Mouse (Mus musculus) neural tube, embryonic 11.5 days (tissue): ENCODE data around the gene Galnt15. TPM values are rescaled to one million over a fixed set of nuclear protein-coding genes. Genes with fewer than 3 reads are reported as not detected.

Experiments
- ATAC-seq: fragments of 200-750 bp; cut with Nextera tagmentation; 2 replicates; pipeline ENCODE4 v1.8.0; 2017; ENCODE audit warnings: moderate number of reproducible peaks, mild to moderate bottlenecking, moderate TSS enrichment, moderate library complexity; ENCODE audit not compliant: insufficient read depth, low FRiP score, low TSS enrichment
- DNase-seq: peaks from one replicate; pipeline ENCODE4 v3.0.0-alpha.2; 2015; ENCODE audit warnings: low spot score
- H3K27ac ChIP-seq: fragments of 300-500 bp; sonication (generic); 2 replicates; pipeline ENCODE4 v1.5.1; 2014; ENCODE audit warnings: low read depth, mild to moderate bottlenecking, low read length
- H3K27me3 ChIP-seq: fragments of 300-500 bp; sonication (generic); 2 replicates; pipeline ENCODE4 v1.6.1; 2014; ENCODE audit warnings: mild to moderate bottlenecking, low read length, mixed read lengths; ENCODE audit not compliant: control insufficient read depth, insufficient read depth
- H3K36me3 ChIP-seq: fragments of 300-500 bp; sonication (generic); 2 replicates; pipeline ENCODE4 v1.6.1; 2014; ENCODE audit warnings: mild to moderate bottlenecking, low read length, moderate library complexity, mixed read lengths; ENCODE audit not compliant: control insufficient read depth, insufficient read depth
- H3K4me1 ChIP-seq: fragments of 300-500 bp; sonication (generic); 2 replicates; pipeline ENCODE4 v1.6.1; 2014; ENCODE audit warnings: low read length, mixed read lengths; ENCODE audit not compliant: control insufficient read depth, insufficient read depth
- H3K4me2 ChIP-seq: fragments of 300-500 bp; sonication (generic); 2 replicates; pipeline ENCODE4 v1.6.1; 2014; ENCODE audit warnings: low read depth, mild to moderate bottlenecking, moderate library complexity
- H3K4me3 ChIP-seq: fragments of 300-500 bp; sonication (generic); 2 replicates; pipeline ENCODE4 v1.5.1; 2014; ENCODE audit warnings: low read depth, low read length
- H3K9ac ChIP-seq: fragments of 300-500 bp; sonication (generic); 2 replicates; pipeline ENCODE4 v1.6.1; 2014; ENCODE audit warnings: mild to moderate bottlenecking, low read length
- H3K9me3 ChIP-seq: fragments of 300-500 bp; sonication (generic); 2 replicates; pipeline ENCODE4 v1.6.1; 2016; ENCODE audit warnings: low read length; ENCODE audit not compliant: control insufficient read depth
- WGBS: fragments of 180-500 bp; shearing (Covaris S2); extraction: QIAGEN DNeasy Blood & Tissue Kit; methylation state at CpG from one replicate; pipeline ENCODE4 v1.1.7; 2014; 5-methylcytosine and 5-hydroxymethylcytosine counted together
- polyA plus RNA-seq: library from polyadenylated mRNA; unstranded; fragments of >200 nt; fragmentation: Nextera tagmentation; extraction: Ambion mirVana; gene quantifications from 2 replicates; pipeline ENCODE4 v1.2.1, GENCODE M21; 2014

Galnt15 gene
- polyA plus RNA-seq, 1 experiment from 2014 or later = 0.11 TPM

DNA sequence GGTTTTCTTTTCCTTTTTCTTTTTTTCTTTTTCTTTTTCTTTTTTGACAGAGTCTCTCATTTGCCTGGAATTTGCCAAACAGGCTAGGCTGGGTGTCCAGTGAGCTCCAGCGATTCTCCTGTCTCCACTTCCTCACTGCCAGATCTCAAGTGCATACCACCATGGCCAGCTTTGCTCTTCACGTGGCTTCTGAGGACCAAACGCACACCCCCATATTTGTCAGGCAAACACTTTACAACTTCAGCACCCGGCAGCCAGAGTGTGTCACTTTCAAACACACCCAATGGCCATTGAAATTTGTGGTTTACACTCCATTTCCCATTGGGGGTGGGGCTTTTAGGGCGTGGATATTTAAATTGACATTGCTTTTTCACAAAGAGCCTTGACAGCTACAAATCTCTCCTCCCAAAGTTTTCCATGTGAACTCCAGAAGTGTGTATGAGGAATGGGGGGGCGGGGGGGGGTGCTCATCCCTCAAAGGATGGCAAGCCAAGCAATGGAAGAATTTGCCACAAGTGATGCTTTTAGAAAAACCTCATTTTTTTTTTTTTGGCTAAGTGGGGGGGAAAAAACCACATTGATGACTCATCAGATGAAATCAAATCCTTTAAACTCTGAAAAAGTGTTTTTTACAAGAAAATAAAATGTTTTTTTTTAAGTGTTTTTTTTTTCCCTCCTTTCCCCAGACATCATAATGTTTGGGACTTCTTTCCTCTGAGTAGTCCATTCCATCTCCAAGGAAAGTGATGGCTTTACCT, 17.1 kb upstream of the Galnt15 start:
- H3K36me3 ChIP-seq = no peaks in the 10 kb centered on the region
- ATAC-seq (no peak), DNase-seq (no peak)
- H3K4me3 ChIP-seq = no peak overlapping the region
- no peaks in the 10 kb centered on the region for H3K27me3 ChIP-seq
- H3K9ac ChIP-seq = no peak overlapping the region
- no peaks in the 10 kb centered on the region for H3K9me3 ChIP-seq
- 54% methylated on average over 6 of the region's 6 CpGs for WGBS
- H3K27ac ChIP-seq = no peak overlapping the region
- peaks cover under 1% of the 10 kb centered on the region; the same call in 1 of the 2 replicates for H3K4me1 ChIP-seq
- no peak overlapping the region for H3K4me2 ChIP-seq

DNA sequence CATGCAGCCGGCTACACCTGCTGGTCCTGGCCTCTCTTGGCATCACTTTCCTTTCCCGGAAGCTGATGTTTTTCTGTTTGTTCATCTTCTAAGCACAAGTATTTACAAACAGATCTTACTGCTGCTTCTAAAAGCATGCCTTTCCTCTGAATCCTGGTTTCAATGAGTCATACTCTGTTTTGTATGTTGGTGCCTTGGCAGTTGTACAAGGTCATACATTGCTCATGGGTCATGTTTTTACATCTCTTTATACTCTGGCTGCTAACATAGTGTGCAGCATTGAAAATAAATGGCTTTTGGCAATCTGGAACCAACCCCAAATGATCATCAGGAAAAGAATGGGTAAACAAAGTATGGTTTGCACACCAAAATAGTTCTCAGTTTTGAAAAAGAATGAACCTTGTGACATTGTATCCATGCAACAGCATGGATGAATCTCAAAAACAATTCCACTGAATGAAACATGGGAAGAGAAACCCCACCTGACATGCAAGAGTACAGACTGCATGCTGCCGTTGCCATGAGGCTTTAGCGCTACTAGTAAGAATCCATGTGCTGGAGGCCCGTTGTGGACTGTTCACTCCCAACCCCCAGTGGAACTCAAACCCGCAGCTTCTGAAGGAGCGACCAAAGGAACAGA, 13.5 kb upstream of the Galnt15 start:
- 91% methylated on average over 7 of the region's 7 CpGs for WGBS
- H3K27ac ChIP-seq = no peak overlapping the region
- ATAC-seq = no peak
- no peak overlapping the region for H3K4me3 ChIP-seq
- no peak overlapping the region for H3K9ac ChIP-seq
- no peaks in the 10 kb centered on the region for H3K27me3 ChIP-seq
- no peaks in the 10 kb centered on the region for H3K9me3 ChIP-seq
- no peaks in the 10 kb centered on the region for H3K36me3 ChIP-seq
- H3K4me1 ChIP-seq = peaks cover 5% of the 10 kb centered on the region; the same call in 1 of the 2 replicates
- no peak for DNase-seq
- no peak overlapping the region for H3K4me2 ChIP-seq

DNA sequence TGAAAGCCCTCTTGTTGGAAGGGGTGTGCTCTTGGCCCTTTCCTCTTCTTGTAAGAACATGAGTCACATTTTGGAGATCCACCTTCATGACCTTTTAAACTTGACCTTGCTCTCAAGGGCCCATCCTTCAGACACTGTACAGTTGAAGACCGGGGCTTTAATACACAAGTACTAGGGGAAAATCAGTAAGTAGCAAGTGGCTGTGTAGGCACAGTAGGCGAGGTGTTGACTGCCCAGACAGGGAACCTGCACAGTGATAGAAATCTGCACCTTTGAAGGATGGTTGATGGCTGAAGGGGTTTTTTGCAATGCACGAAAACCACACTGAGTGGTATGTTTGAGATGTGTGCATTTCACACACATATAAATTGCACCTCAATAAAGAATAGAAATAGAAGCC, 12.3 kb upstream of the Galnt15 start:
- Histone ChIP-seq H3K27me3 (no peaks in the 10 kb centered on the region), H3K9ac (no peak overlapping the region), H3K4me2 (no peak overlapping the region), H3K36me3 (no peaks in the 10 kb centered on the region), H3K27ac (no peak overlapping the region), H3K4me1 (peaks cover 5% of the 10 kb centered on the region; the same call in 1 of the 2 replicates), H3K9me3 (no peaks in the 10 kb centered on the region), H3K4me3 (no peak overlapping the region)
- DNase-seq (no peak), ATAC-seq (no peak)
- 80% methylated on average over 3 of the region's 3 CpGs for WGBS

DNA sequence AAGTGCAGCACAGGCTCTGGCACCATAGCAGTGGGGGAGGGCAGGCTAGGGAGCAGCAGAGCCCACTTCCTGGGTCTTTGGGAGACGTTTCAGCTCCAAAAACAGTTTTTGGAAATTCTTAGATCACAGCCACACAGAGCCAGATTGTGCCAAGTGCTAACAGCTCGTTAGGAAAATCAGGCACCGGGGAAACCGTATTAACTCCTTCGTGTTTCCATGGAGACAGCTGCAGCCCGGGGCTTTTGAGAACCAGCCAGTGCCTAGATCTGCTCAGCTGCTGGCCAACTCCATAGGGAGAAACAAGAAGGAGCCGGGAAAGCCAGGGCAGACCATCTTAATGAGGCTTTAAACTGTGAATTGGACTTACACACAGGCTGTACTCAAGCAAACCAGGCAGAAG, 11.9 kb upstream of the Galnt15 start:
- no peak overlapping the region for H3K4me2 ChIP-seq

DNA sequence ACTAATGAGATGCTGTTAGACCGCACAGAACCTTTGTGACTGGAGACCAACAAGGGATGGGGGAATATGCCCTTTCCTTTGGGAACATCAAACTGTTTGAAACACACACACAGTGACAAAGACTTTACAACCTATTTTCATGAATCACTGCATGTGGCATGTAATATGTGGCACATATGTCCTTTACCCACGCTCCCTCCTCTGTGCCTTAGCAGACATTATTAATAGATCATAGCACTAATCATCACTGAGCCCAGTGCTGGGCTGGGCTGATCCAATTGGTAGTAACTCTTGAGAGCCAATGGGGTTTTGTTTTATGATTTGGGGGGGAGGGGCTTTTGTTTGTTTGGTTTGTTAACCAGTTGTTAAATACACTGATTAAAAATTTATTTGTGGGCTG, 11.3 kb upstream of the Galnt15 start:
- DNase-seq (no peak), ATAC-seq (no peak)
- Histone ChIP-seq H3K27ac (no peak overlapping the region), H3K4me3 (no peak overlapping the region), H3K27me3 (no peaks in the 10 kb centered on the region), H3K4me2 (no peak overlapping the region), H3K36me3 (no peaks in the 10 kb centered on the region), H3K9me3 (no peaks in the 10 kb centered on the region), H3K9ac (no peak overlapping the region), H3K4me1 (peaks cover 5% of the 10 kb centered on the region; the same call in 1 of the 2 replicates)
- WGBS = 72% methylated on average over 2 of the region's 2 CpGs

More for the DNA sequence above, 11.9 kb upstream of the Galnt15 start:
- Histone ChIP-seq H3K27me3 (no peaks in the 10 kb centered on the region), H3K4me1 (peaks cover 5% of the 10 kb centered on the region; the same call in 1 of the 2 replicates), H3K4me3 (no peak overlapping the region), H3K27ac (no peak overlapping the region), H3K36me3 (no peaks in the 10 kb centered on the region), H3K9me3 (no peaks in the 10 kb centered on the region), H3K9ac (no peak overlapping the region)
- DNase-seq = peak; percentile 62
- WGBS = 8% methylated on average over 7 of the region's 7 CpGs
- ATAC-seq = peak; percentile 53; the same call in 1 of the 2 replicates

DNA sequence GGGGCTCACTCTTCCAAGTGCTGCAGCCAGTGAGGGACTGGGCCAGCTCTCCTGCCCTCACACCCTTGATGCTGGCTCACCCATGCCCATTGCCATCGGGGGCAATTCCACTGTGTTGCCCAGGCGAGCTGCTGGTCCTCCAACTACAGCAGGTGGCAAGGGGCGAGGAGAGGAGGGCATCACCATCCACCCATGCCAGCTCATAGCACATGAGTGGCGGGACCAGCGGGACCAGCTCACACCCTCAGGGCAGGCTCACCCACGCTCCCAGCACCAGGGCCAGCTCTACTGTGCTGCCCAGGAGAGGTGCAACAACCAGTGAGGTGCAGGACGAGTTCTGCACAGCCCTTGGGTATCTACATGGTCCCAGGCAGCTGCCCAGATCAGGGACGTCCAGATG, 9.7 kb upstream of the Galnt15 start:
- H3K9me3 ChIP-seq = no peaks in the 10 kb centered on the region
- DNase-seq (no peak), ATAC-seq (no peak)
- no peaks in the 10 kb centered on the region for H3K36me3 ChIP-seq
- no peak overlapping the region for H3K4me2 ChIP-seq
- H3K9ac ChIP-seq = no peak overlapping the region
- H3K27ac ChIP-seq = no peak overlapping the region
- WGBS = 87% methylated on average over 8 of the region's 8 CpGs
- H3K4me3 ChIP-seq = no peak overlapping the region
- peaks cover 5% of the 10 kb centered on the region; the same call in 1 of the 2 replicates for H3K4me1 ChIP-seq
- no peaks in the 10 kb centered on the region for H3K27me3 ChIP-seq

DNA sequence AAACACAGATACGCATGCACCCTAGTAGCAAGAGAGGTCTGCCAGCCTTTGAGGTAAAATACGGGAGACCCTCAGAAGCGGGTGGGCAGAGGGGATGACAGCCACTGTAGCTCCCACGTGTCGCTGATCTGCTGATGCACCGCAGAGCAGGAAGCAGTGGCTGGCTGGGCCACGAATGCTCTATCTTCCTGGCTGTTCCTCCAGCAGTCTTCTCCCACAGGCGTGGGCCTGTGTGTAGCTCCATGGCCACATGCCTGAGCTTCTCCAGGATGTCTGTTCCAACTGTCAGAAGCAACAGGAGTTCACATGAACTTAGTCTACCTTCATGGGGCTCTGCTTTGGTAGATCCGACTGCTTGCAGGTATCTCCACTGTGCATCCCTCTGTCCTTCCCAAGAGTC, 6.8 kb upstream of the Galnt15 start:
- no peak for ATAC-seq

DNA sequence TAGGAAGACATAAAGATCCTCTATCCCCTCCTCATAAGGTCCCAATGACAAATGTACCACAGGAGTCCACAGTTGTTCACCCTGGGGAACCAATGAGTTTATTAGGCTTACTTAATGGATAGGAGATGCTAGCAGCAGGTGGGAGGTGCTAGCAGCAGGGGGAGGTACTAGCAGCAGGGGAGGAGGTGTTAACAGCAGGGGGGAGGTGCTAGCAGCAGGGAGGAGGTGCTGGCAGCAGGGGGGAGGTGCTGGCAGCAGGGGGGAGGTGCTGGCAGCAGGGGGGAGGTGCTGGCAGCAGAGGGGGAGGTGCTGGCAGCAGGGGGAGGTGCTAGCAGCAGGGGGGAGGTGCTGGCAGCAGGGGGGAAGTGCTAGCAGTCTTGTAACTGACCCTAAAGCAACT, 6.3 kb upstream of the Galnt15 start:
- no peaks in the 10 kb centered on the region for H3K9me3 ChIP-seq
- no peak overlapping the region for H3K4me3 ChIP-seq
- ATAC-seq (no peak), DNase-seq (no peak)
- no peaks in the 10 kb centered on the region for H3K4me1 ChIP-seq
- no peak overlapping the region for H3K9ac ChIP-seq
- no peak overlapping the region for H3K27ac ChIP-seq
- no peaks in the 10 kb centered on the region for H3K27me3 ChIP-seq
- no peaks in the 10 kb centered on the region for H3K36me3 ChIP-seq
- H3K4me2 ChIP-seq = no peak overlapping the region

More for the DNA sequence above, 6.8 kb upstream of the Galnt15 start:
- Histone ChIP-seq H3K9ac (no peak overlapping the region), H3K27me3 (no peaks in the 10 kb centered on the region), H3K9me3 (no peaks in the 10 kb centered on the region), H3K36me3 (no peaks in the 10 kb centered on the region), H3K4me1 (peaks cover 2% of the 10 kb centered on the region; the same call in 1 of the 2 replicates), H3K27ac (no peak overlapping the region), H3K4me2 (no peak overlapping the region), H3K4me3 (no peak overlapping the region)
- DNase-seq = no peak
- WGBS = 58% methylated on average over 9 of the region's 9 CpGs

DNA sequence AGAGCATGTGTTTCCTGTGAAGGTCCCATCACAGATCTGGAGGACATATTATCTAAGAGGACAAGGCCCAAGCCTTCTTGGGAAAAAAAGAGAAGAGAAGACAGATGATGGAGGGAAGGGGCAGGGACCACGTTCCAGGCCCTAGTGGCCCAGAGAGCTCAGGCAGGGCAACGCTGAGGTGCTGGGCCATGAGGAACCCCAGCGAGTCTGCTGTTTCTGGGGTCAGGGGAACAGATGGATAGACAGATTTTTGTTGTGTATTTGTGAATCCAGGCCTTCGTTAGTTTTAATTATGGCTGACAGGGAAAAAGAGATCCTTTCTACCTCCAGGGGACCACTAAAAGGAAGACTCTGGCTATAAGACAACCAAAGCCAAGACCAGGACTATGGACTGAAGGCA, 4.9 kb upstream of the Galnt15 start:
- Histone ChIP-seq H3K36me3 (no peaks in the 10 kb centered on the region), H3K27ac (no peak overlapping the region), H3K4me1 (peaks cover 3% of the 10 kb centered on the region; the same call in 1 of the 2 replicates), H3K4me3 (no peak overlapping the region), H3K9me3 (no peaks in the 10 kb centered on the region), H3K9ac (no peak overlapping the region), H3K27me3 (no peaks in the 10 kb centered on the region), H3K4me2 (no peak overlapping the region)
- 83% methylated on average over 4 of the region's 4 CpGs for WGBS
- DNase-seq = no peak
- ATAC-seq = no peak
